Mouse (Mus musculus): Measurements from ENCODE around the gene Myo16. TPM values are rescaled to one million over a fixed set of nuclear protein-coding genes. Genes with fewer than 3 reads are reported as not detected.

Myo16 gene
- polyA plus RNA-seq, 1 experiment from 2014 or later = 7.2 TPM

- Histone ChIP-seq H3K4me3 (ENCODE audit: low read depth, low read length) (no peak overlapping the region), H3K4me1 (ENCODE audit: control insufficient read depth, insufficient read depth, low read length) (peaks cover 5% of the 10 kb centered on the region), H3K4me2 (ENCODE audit: low read length) (no peak overlapping the region), H3K36me3 (ENCODE audit: control insufficient read depth, insufficient read depth, low read length) (no peaks in the 10 kb centered on the region), H3K27me3 (ENCODE audit: control insufficient read depth, insufficient read depth, low read depth, low read length) (no peaks in the 10 kb centered on the region), H3K27ac (ENCODE audit: low read length) (no peak overlapping the region), H3K9me3 (replicated peaks; ENCODE audit: control insufficient read depth, low read length, poor library complexity, severe bottlenecking) (no peaks in the 10 kb centered on the region), H3K9ac (ENCODE audit: low read depth, low read length) (no peak overlapping the region)
- ATAC-seq = no peak
- WGBS = 41% methylated on average over 3 of the region's 3 CpGs
Measured at GRCm38 (mm10) chr8:10442562-10442961, 288.9 kb downstream of the Myo16 start.

- ATAC-seq = no peak
- WGBS = 90% methylated on average over 7 of the region's 7 CpGs
- Histone ChIP-seq H3K27ac (ENCODE audit: low read length) (no peak overlapping the region), H3K36me3 (ENCODE audit: control insufficient read depth, insufficient read depth, low read length) (no peaks in the 10 kb centered on the region), H3K4me2 (ENCODE audit: low read length) (no peak overlapping the region), H3K27me3 (ENCODE audit: control insufficient read depth, insufficient read depth, low read depth, low read length) (no peaks in the 10 kb centered on the region), H3K9me3 (replicated peaks; ENCODE audit: control insufficient read depth, low read length, poor library complexity, severe bottlenecking) (no peaks in the 10 kb centered on the region), H3K4me1 (ENCODE audit: control insufficient read depth, insufficient read depth, low read length) (peaks cover under 1% of the 10 kb centered on the region; the same call in 1 of the 2 replicates), H3K4me3 (ENCODE audit: low read depth, low read length) (no peak overlapping the region), H3K9ac (ENCODE audit: low read depth, low read length) (no peak overlapping the region)
Measured at GRCm38 (mm10) chr8:10445011-10445410, 291.3 kb downstream of the Myo16 start.

- Histone ChIP-seq H3K9ac (ENCODE audit: low read depth, low read length) (no peak overlapping the region), H3K27me3 (ENCODE audit: control insufficient read depth, insufficient read depth, low read depth, low read length) (no peaks in the 10 kb centered on the region), H3K4me3 (ENCODE audit: low read depth, low read length) (no peak overlapping the region), H3K9me3 (replicated peaks; ENCODE audit: control insufficient read depth, low read length, poor library complexity, severe bottlenecking) (no peaks in the 10 kb centered on the region), H3K4me2 (ENCODE audit: low read length) (no peak overlapping the region), H3K36me3 (ENCODE audit: control insufficient read depth, insufficient read depth, low read length) (no peaks in the 10 kb centered on the region), H3K27ac (ENCODE audit: low read length) (no peak overlapping the region), H3K4me1 (ENCODE audit: control insufficient read depth, insufficient read depth, low read length) (peaks cover 2% of the 10 kb centered on the region)
- ATAC-seq = no peak
- WGBS = 80% methylated on average over 14 of the region's 14 CpGs
Measured at GRCm38 (mm10) chr8:10448545-10448944, 294.8 kb downstream of the Myo16 start.

- Histone ChIP-seq H3K4me1 (ENCODE audit: control insufficient read depth, insufficient read depth, low read length) (peaks cover 2% of the 10 kb centered on the region), H3K27ac (ENCODE audit: low read length) (no peak overlapping the region), H3K4me3 (ENCODE audit: low read depth, low read length) (no peak overlapping the region), H3K4me2 (ENCODE audit: low read length) (no peak overlapping the region), H3K27me3 (ENCODE audit: control insufficient read depth, insufficient read depth, low read depth, low read length) (no peaks in the 10 kb centered on the region), H3K9me3 (replicated peaks; ENCODE audit: control insufficient read depth, low read length, poor library complexity, severe bottlenecking) (no peaks in the 10 kb centered on the region), H3K9ac (ENCODE audit: low read depth, low read length) (no peak overlapping the region), H3K36me3 (ENCODE audit: control insufficient read depth, insufficient read depth, low read length) (no peaks in the 10 kb centered on the region)
- WGBS = 42% methylated on average over 10 of the region's 10 CpGs
- ATAC-seq = no peak
Measured at GRCm38 (mm10) chr8:10453046-10453445, 299.3 kb downstream of the Myo16 start.

- no peaks in the 10 kb centered on the region for H3K9me3 ChIP-seq (replicated peaks; ENCODE audit: control insufficient read depth, low read length, poor library complexity, severe bottlenecking)
- no peak overlapping the region for H3K27ac ChIP-seq (ENCODE audit: low read length)
- H3K9ac ChIP-seq (ENCODE audit: low read depth, low read length) = no peak overlapping the region
- WGBS = 73% methylated on average over 9 of the region's 9 CpGs
- H3K4me2 ChIP-seq (ENCODE audit: low read length) = no peak overlapping the region
- no peaks in the 10 kb centered on the region for H3K36me3 ChIP-seq (ENCODE audit: control insufficient read depth, insufficient read depth, low read length)
- no peak for ATAC-seq
- no peak overlapping the region for H3K4me3 ChIP-seq (ENCODE audit: low read depth, low read length)
- peaks cover 2% of the 10 kb centered on the region; the same call in 1 of the 2 replicates for H3K4me1 ChIP-seq (ENCODE audit: control insufficient read depth, insufficient read depth, low read length)
- H3K27me3 ChIP-seq (ENCODE audit: control insufficient read depth, insufficient read depth, low read depth, low read length) = no peaks in the 10 kb centered on the region
Measured at GRCm38 (mm10) chr8:10458151-10458649, 304.5 kb downstream of the Myo16 start.

- 74% methylated on average over 5 of the region's 5 CpGs for WGBS
- H3K9me3 ChIP-seq (replicated peaks; ENCODE audit: control insufficient read depth, low read length, poor library complexity, severe bottlenecking) = no peaks in the 10 kb centered on the region
- no peaks in the 10 kb centered on the region for H3K4me1 ChIP-seq (ENCODE audit: control insufficient read depth, insufficient read depth, low read length)
- H3K4me2 ChIP-seq (ENCODE audit: low read length) = no peak overlapping the region
- no peak overlapping the region for H3K4me3 ChIP-seq (ENCODE audit: low read depth, low read length)
- no peaks in the 10 kb centered on the region for H3K36me3 ChIP-seq (ENCODE audit: control insufficient read depth, insufficient read depth, low read length)
- ATAC-seq = no peak
- no peak overlapping the region for H3K9ac ChIP-seq (ENCODE audit: low read depth, low read length)
- no peaks in the 10 kb centered on the region for H3K27me3 ChIP-seq (ENCODE audit: control insufficient read depth, insufficient read depth, low read depth, low read length)
- H3K27ac ChIP-seq (ENCODE audit: low read length) = no peak overlapping the region
Measured at GRCm38 (mm10) chr8:10462271-10462670, 308.6 kb downstream of the Myo16 start.

GRCm38 (mm10) chr8:10468490-10468889 lies 314.8 kb downstream of the Myo16 start:
- Histone ChIP-seq H3K4me2 (ENCODE audit: low read length) (no peak overlapping the region), H3K27me3 (ENCODE audit: control insufficient read depth, insufficient read depth, low read depth, low read length) (no peaks in the 10 kb centered on the region), H3K9me3 (replicated peaks; ENCODE audit: control insufficient read depth, low read length, poor library complexity, severe bottlenecking) (no peaks in the 10 kb centered on the region), H3K4me3 (ENCODE audit: low read depth, low read length) (no peak overlapping the region), H3K9ac (ENCODE audit: low read depth, low read length) (no peak overlapping the region), H3K36me3 (ENCODE audit: control insufficient read depth, insufficient read depth, low read length) (no peaks in the 10 kb centered on the region), H3K27ac (ENCODE audit: low read length) (no peak overlapping the region), H3K4me1 (ENCODE audit: control insufficient read depth, insufficient read depth, low read length) (no peaks in the 10 kb centered on the region; the same call in 1 of the 2 replicates)
- 89% methylated on average over 3 of the region's 3 CpGs for WGBS
- ATAC-seq = no peak

GRCm38 (mm10) chr8:10469658-10470057 lies 315.9 kb downstream of the Myo16 start:
- Histone ChIP-seq H3K36me3 (ENCODE audit: control insufficient read depth, insufficient read depth, low read length) (no peaks in the 10 kb centered on the region), H3K9ac (ENCODE audit: low read depth, low read length) (no peak overlapping the region), H3K27ac (ENCODE audit: low read length) (no peak overlapping the region), H3K4me3 (ENCODE audit: low read depth, low read length) (no peak overlapping the region), H3K27me3 (ENCODE audit: control insufficient read depth, insufficient read depth, low read depth, low read length) (no peaks in the 10 kb centered on the region), H3K4me1 (ENCODE audit: control insufficient read depth, insufficient read depth, low read length) (peaks cover 7% of the 10 kb centered on the region; the same call in 1 of the 2 replicates), H3K9me3 (replicated peaks; ENCODE audit: control insufficient read depth, low read length, poor library complexity, severe bottlenecking) (no peaks in the 10 kb centered on the region), H3K4me2 (ENCODE audit: low read length) (no peak overlapping the region)
- WGBS = 59% methylated on average over 2 of the region's 2 CpGs
- no peak for ATAC-seq

- Histone ChIP-seq H3K4me2 (ENCODE audit: low read length) (no peak overlapping the region), H3K9me3 (replicated peaks; ENCODE audit: control insufficient read depth, low read length, poor library complexity, severe bottlenecking) (no peaks in the 10 kb centered on the region), H3K36me3 (ENCODE audit: control insufficient read depth, insufficient read depth, low read length) (no peaks in the 10 kb centered on the region), H3K4me3 (ENCODE audit: low read depth, low read length) (no peak overlapping the region), H3K27ac (ENCODE audit: low read length) (no peak overlapping the region), H3K4me1 (ENCODE audit: control insufficient read depth, insufficient read depth, low read length) (peaks cover 7% of the 10 kb centered on the region; the same call in 1 of the 2 replicates), H3K9ac (ENCODE audit: low read depth, low read length) (no peak overlapping the region), H3K27me3 (ENCODE audit: control insufficient read depth, insufficient read depth, low read depth, low read length) (no peaks in the 10 kb centered on the region)
- ATAC-seq = no peak
- 46% methylated on average over 6 of the region's 6 CpGs for WGBS
Measured at GRCm38 (mm10) chr8:10470280-10470679, 316.6 kb downstream of the Myo16 start.

Measured in midbrain, embryonic 16.5 days (tissue).